Comparison of ENCODE assay signal across 14 mouse cellular contexts in the genomic region with DNA sequence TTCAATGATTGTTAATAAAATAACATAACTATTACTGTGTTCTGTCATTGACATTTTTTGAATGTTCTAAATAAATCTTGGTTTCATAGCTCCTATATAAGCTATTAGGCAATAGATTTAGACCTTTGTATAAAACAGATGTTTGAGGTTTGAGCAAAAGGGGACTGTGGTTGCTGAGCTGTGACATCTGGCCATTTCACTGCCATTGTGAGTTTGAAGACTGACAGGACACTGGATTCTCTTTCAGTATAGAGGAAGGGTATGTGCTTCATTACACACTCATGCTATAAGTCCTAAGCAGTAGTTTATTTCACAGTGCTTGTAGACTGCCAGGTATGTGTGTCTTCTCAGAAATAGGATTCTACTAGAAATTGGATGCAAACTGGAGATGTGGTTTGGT.
"Had no signal": no experiment of that assay in that cellular context is flagged by ENCODE, and none has a peak within 500 bp of the region (broad histone marks: within the 10 kb centered on the region; RNA-seq: fewer than 3 reads in every experiment).

No protein-coding gene starts in this region.

- H3K4me1 ChIP-seq: stomach, embryonic 15.5 days had no signal

- H3K4me2 ChIP-seq: kidney, embryonic 15.5 days; liver, embryonic 11.5 days; liver, embryonic 15.5 days; midbrain, embryonic 12.5 days; neural tube, embryonic 12.5 days; stomach, embryonic 15.5 days had no signal

- DNase-seq: kidney, adult 2 months; kidney, postnatal 14 days; lung, postnatal 10 days; thymus, adult 2 months; thymus, postnatal 25 days had no signal

- ATAC-seq: intestine, embryonic 16.5 days had no signal

- H3K9ac ChIP-seq: kidney, embryonic 15.5 days; liver, embryonic 15.5 days; midbrain, embryonic 12.5 days; neural tube, embryonic 12.5 days; stomach, embryonic 15.5 days had no signal

- H3K9me3 ChIP-seq: kidney, embryonic 15.5 days; limb, embryonic 10.5 days; liver, embryonic 15.5 days; midbrain, embryonic 12.5 days; neural tube, embryonic 12.5 days; stomach, embryonic 15.5 days had no signal

- H3K4me3 ChIP-seq: kidney, embryonic 15.5 days; left cerebral cortex, adult 2 months; limb, embryonic 10.5 days; liver, embryonic 15.5 days; midbrain, embryonic 12.5 days; neural tube, embryonic 12.5 days; stomach, embryonic 15.5 days had no signal

- H3K27me3 ChIP-seq: kidney, embryonic 15.5 days; liver, embryonic 15.5 days; midbrain, embryonic 12.5 days; neural tube, embryonic 12.5 days; stomach, embryonic 15.5 days had no signal

- H3K27ac ChIP-seq: kidney, embryonic 15.5 days; left cerebral cortex, adult 2 months; limb, embryonic 10.5 days; liver, embryonic 15.5 days; midbrain, embryonic 12.5 days; neural tube, embryonic 12.5 days; stomach, embryonic 15.5 days had no signal

- H3K36me3 ChIP-seq: kidney, embryonic 15.5 days; limb, embryonic 10.5 days; liver, embryonic 15.5 days; neural tube, embryonic 12.5 days; stomach, embryonic 15.5 days had no signal
